Mouse (Mus musculus): Measurements from ENCODE around the gene Pold3.

GRCm38 (mm10) chr7:100132379-100132778 is 11.0 kb upstream of the Pold3 start:
- no peak for TF ChIP-seq CTCF (IDR thresholded peaks at IDR 0.05; ENCODE audit: control insufficient read depth, insufficient read depth, insufficient read length)
- no peak for TF ChIP-seq MAX (IDR thresholded peaks at IDR 0.05)

Measured in C2C12 (cell line).